Mouse (Mus musculus) liver, adult 2 months (tissue): ENCODE measurements at regions not wholly inside any gene's neighbourhood (a gene's known extent, or its start where the extent isn't known, plus 50 kb on each side); places are given as distances from the start of the nearest gene placed in this dataset.

Experiments used
- CTCF ChIP-seq: fragments of 200-500 bp; IDR thresholded peaks from 2 replicates; pipeline ENCODE4 v1.5.1; 2011; ENCODE audit warnings: low read depth, low read length, control low read depth
- POLR2A ChIP-seq: fragments of 200-500 bp; IDR thresholded peaks from 2 replicates; pipeline ENCODE4 v1.6.1; 2011; ENCODE audit warnings: low read length, control low read depth; ENCODE audit not compliant: insufficient read depth; ENCODE audit errors: extremely low read depth

DNA sequence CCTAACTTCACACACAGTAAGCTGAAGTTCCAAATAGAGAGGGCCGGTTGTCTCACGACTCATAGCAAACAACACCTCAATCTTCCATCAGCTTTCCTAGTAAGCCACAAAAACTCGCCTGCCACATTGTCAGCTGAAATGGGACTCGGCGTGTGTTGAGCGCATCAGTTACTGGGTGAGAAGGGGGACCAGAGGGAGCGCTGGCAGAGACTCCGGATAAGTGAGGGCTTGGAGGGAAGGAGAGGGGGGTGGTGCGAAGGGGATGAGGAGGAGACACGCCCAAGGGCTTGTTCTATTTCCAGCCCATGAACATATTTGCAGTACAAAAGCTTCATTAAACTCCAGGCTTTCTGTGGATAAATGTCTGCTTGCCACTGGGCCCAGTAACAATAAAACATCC, 186.7 kb downstream of the Rplp1 start:
- TF ChIP-seq CTCF (no peak), POLR2A (no peak)
